Mouse (Mus musculus): ENCODE measurements around the gene Lrrc51. TPM values are rescaled to one million over a fixed set of nuclear protein-coding genes. Genes with fewer than 3 reads are reported as not detected.
"Not testable (repeated sequence)": the region's sequence is repeated elsewhere in the genome, so short reads cannot be mapped to it uniquely, and the experiment has no call there.

Lrrc51 gene
- polyA plus RNA-seq, 1 experiment, result 7.5 TPM

GRCm38 (mm10) chr7:101954163-101954562, 20.5 kb upstream of the Lrrc51 start:
- TF ChIP-seq POLR2A (IDR thresholded peaks at IDR 0.05; ENCODE audit: insufficient read depth, low read length), result no peak
- TF ChIP-seq EP300 (IDR thresholded peaks at IDR 0.05; ENCODE audit: insufficient read depth, low read depth, low read length), result no peak
- TF ChIP-seq CTCF (IDR thresholded peaks at IDR 0.05; ENCODE audit: low read depth, low read length), result no peak
- no peak overlapping the region for H3K9ac ChIP-seq (ENCODE audit: low read depth, poor library complexity, severe bottlenecking)
- no peaks in the 10 kb centered on the region for H3K36me3 ChIP-seq (ENCODE audit: control insufficient read depth, insufficient read depth, low read length, poor library complexity, severe bottlenecking)
- H3K9me3 ChIP-seq (replicated peaks; ENCODE audit: control insufficient read depth, insufficient read depth, low read length, poor library complexity, severe bottlenecking), result no peaks in the 10 kb centered on the region
- no peaks in the 10 kb centered on the region for H3K27me3 ChIP-seq (ENCODE audit: control insufficient read depth, insufficient read depth, low read length, poor library complexity, severe bottlenecking)
- no peak overlapping the region for H3K4me3 ChIP-seq (ENCODE audit: low read depth, low read length)
- H3K4me1 ChIP-seq (ENCODE audit: control insufficient read depth, insufficient read depth, low read length), result peaks cover 1% of the 10 kb centered on the region
- H3K27ac ChIP-seq (ENCODE audit: insufficient read depth, low read length), result no peak overlapping the region

GRCm38 (mm10) chr7:101952098-101952497, 18.4 kb upstream of the Lrrc51 start:
- Histone ChIP-seq H3K36me3 (ENCODE audit: control insufficient read depth, insufficient read depth, low read length, poor library complexity, severe bottlenecking) (peaks cover 2% of the 10 kb centered on the region; the same call in 1 of the 2 replicates), H3K4me1 (ENCODE audit: control insufficient read depth, insufficient read depth, low read length) (peaks cover 1% of the 10 kb centered on the region)
- TF ChIP-seq EP300 (IDR thresholded peaks at IDR 0.05; ENCODE audit: insufficient read depth, low read depth, low read length) (no peak), POLR2A (IDR thresholded peaks at IDR 0.05; ENCODE audit: insufficient read depth, low read length) (no peak), CTCF (IDR thresholded peaks at IDR 0.05; ENCODE audit: low read depth, low read length) (no peak)

GRCm38 (mm10) chr7:101951648-101952047, 18.0 kb upstream of the Lrrc51 start:
- no peak overlapping the region for H3K9ac ChIP-seq (ENCODE audit: low read depth, poor library complexity, severe bottlenecking)
- H3K36me3 ChIP-seq (ENCODE audit: control insufficient read depth, insufficient read depth, low read length, poor library complexity, severe bottlenecking), result peaks cover 2% of the 10 kb centered on the region; the same call in 1 of the 2 replicates
- no peak overlapping the region for H3K4me3 ChIP-seq (ENCODE audit: low read depth, low read length)
- TF ChIP-seq CTCF (IDR thresholded peaks at IDR 0.05; ENCODE audit: low read depth, low read length), result no peak
- no peak for TF ChIP-seq POLR2A (IDR thresholded peaks at IDR 0.05; ENCODE audit: insufficient read depth, low read length)
- no peak for TF ChIP-seq EP300 (IDR thresholded peaks at IDR 0.05; ENCODE audit: insufficient read depth, low read depth, low read length)
- no peak overlapping the region for H3K27ac ChIP-seq (ENCODE audit: insufficient read depth, low read length)
- no peaks in the 10 kb centered on the region for H3K9me3 ChIP-seq (replicated peaks; ENCODE audit: control insufficient read depth, insufficient read depth, low read length, poor library complexity, severe bottlenecking)
- peaks cover 1% of the 10 kb centered on the region for H3K4me1 ChIP-seq (ENCODE audit: control insufficient read depth, insufficient read depth, low read length)
- H3K27me3 ChIP-seq (ENCODE audit: control insufficient read depth, insufficient read depth, low read length, poor library complexity, severe bottlenecking), result no peaks in the 10 kb centered on the region

More at GRCm38 (mm10) chr7:101952098-101952497, 18.4 kb upstream of the Lrrc51 start:
- Histone ChIP-seq H3K4me3 (ENCODE audit: low read depth, low read length) (no peak overlapping the region), H3K9me3 (replicated peaks; ENCODE audit: control insufficient read depth, insufficient read depth, low read length, poor library complexity, severe bottlenecking) (no peaks in the 10 kb centered on the region), H3K27ac (ENCODE audit: insufficient read depth, low read length) (no peak overlapping the region), H3K9ac (ENCODE audit: low read depth, poor library complexity, severe bottlenecking) (no peak overlapping the region), H3K27me3 (ENCODE audit: control insufficient read depth, insufficient read depth, low read length, poor library complexity, severe bottlenecking) (no peaks in the 10 kb centered on the region)

GRCm38 (mm10) chr7:101949008-101949407, 15.3 kb upstream of the Lrrc51 start:
- not testable (repeated sequence) for H3K27ac ChIP-seq (ENCODE audit: insufficient read depth, low read length)

DNA sequence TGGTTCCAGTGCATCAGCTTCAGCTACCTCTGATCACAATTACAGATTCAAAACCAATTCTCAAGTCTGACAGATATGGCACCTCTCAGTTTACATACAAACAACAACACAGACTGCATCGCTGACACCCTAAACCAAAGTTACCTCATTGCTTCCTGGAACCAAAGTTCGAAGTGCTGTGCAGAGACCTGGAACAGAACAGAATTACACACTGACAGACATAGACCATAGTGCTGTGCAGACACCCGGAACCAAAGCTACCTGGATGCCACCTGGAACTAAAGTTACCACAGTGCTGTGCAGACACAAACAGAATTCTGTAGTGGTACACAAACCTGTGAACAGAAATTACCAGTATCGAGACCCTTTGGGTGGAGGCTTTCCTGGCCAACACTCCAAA, 6.1 kb upstream of the Lrrc51 start:
- TF ChIP-seq CTCF (IDR thresholded peaks at IDR 0.05; ENCODE audit: low read depth, low read length), result no peak
- TF ChIP-seq POLR2A (IDR thresholded peaks at IDR 0.05; ENCODE audit: insufficient read depth, low read length), result no peak
- no peak for TF ChIP-seq EP300 (IDR thresholded peaks at IDR 0.05; ENCODE audit: insufficient read depth, low read depth, low read length)
- H3K36me3 ChIP-seq (ENCODE audit: control insufficient read depth, insufficient read depth, low read length, poor library complexity, severe bottlenecking), result 0 out of 2 replicates have a peak, but pooled peaks cover 6% of the 10 kb centered on the region

More at GRCm38 (mm10) chr7:101949008-101949407, 15.3 kb upstream of the Lrrc51 start:
- not testable (repeated sequence) for H3K4me3 ChIP-seq (ENCODE audit: low read depth, low read length); H3K36me3 ChIP-seq (ENCODE audit: control insufficient read depth, insufficient read depth, low read length, poor library complexity, severe bottlenecking); H3K9me3 ChIP-seq (replicated peaks; ENCODE audit: control insufficient read depth, insufficient read depth, low read length, poor library complexity, severe bottlenecking); H3K9ac ChIP-seq (ENCODE audit: low read depth, poor library complexity, severe bottlenecking); H3K4me1 ChIP-seq (ENCODE audit: control insufficient read depth, insufficient read depth, low read length); H3K27me3 ChIP-seq (ENCODE audit: control insufficient read depth, insufficient read depth, low read length, poor library complexity, severe bottlenecking)

DNA sequence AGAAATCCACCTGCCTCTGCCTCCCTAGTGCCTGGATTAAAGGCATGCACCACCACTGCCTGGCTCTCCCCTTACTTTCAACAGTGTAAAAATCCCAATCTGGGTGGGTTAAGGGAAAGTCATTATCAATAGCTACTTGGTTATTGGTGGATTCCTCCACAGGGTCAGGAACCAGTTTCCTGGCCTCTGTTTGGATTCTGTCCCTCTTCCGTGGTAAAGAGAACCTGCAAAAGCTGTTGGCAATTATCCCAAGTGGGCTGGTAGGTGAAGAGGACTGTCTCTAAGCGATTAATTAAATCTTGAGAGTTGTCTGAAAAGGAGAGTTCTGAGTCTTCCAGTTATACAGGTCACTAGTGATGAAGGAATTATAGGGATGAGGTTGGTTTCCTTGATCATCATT, 4.7 kb upstream of the Lrrc51 start:
- Histone ChIP-seq H3K27me3 (ENCODE audit: control insufficient read depth, insufficient read depth, low read length, poor library complexity, severe bottlenecking) (no peaks in the 10 kb centered on the region), H3K9ac (ENCODE audit: low read depth, poor library complexity, severe bottlenecking) (no peak overlapping the region), H3K4me1 (ENCODE audit: control insufficient read depth, insufficient read depth, low read length) (no peaks in the 10 kb centered on the region), H3K27ac (ENCODE audit: insufficient read depth, low read length) (no peak overlapping the region), H3K9me3 (replicated peaks; ENCODE audit: control insufficient read depth, insufficient read depth, low read length, poor library complexity, severe bottlenecking) (no peaks in the 10 kb centered on the region), H3K4me3 (ENCODE audit: low read depth, low read length) (no peak overlapping the region), H3K36me3 (ENCODE audit: control insufficient read depth, insufficient read depth, low read length, poor library complexity, severe bottlenecking) (0 out of 2 replicates have a peak, but pooled peaks cover 6% of the 10 kb centered on the region)
- no peak for TF ChIP-seq POLR2A (IDR thresholded peaks at IDR 0.05; ENCODE audit: insufficient read depth, low read length)
- no peak for TF ChIP-seq CTCF (IDR thresholded peaks at IDR 0.05; ENCODE audit: low read depth, low read length)

More for the DNA sequence above, 6.1 kb upstream of the Lrrc51 start:
- Histone ChIP-seq H3K9ac (ENCODE audit: low read depth, poor library complexity, severe bottlenecking) (no peak overlapping the region), H3K4me1 (ENCODE audit: control insufficient read depth, insufficient read depth, low read length) (no peaks in the 10 kb centered on the region), H3K9me3 (replicated peaks; ENCODE audit: control insufficient read depth, insufficient read depth, low read length, poor library complexity, severe bottlenecking) (no peaks in the 10 kb centered on the region), H3K27me3 (ENCODE audit: control insufficient read depth, insufficient read depth, low read length, poor library complexity, severe bottlenecking) (no peaks in the 10 kb centered on the region), H3K4me3 (ENCODE audit: low read depth, low read length) (no peak overlapping the region), H3K27ac (ENCODE audit: insufficient read depth, low read length) (no peak overlapping the region)

Measured in ES-Bruce4 (cell line).